ENCODE assay signal across 9 mouse cellular contexts in the genomic region with DNA sequence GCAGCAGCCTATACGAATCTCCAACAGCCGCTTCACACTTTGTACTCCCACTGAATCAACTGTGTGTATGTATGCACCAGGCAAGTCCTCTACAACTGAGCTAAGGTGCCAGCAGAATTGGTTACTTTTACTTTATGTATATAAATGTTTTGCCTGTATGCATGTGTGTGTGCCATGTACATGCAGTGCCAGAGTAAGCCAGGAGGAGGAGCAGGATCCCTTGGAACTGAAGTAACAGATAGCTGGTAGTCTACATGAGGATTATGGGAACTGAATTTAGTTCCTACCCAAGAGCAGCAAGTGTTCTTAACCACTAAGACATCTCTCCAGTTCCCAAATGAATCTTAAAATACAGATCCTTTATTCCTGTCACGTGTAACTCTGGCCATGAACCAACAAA. TPM values are rescaled to one million over a fixed set of nuclear protein-coding genes. Genes with fewer than 3 reads are reported as not detected.
DNase-seq lines count a peak whose midpoint lies in the region; ATAC-seq lines count a peak whose summit lies in the region.
"Had no signal": no experiment of that assay in that cellular context is flagged by ENCODE, and none has a peak within 500 bp of the region (broad histone marks: within the 10 kb centered on the region; RNA-seq: fewer than 3 reads in every experiment).

No protein-coding gene starts in this region.

- H3K27ac ChIP-seq in heart, embryonic 13.5 days (replicated peaks) = peak overlapping the region; percentile 41

- DNase-seq in gastrocnemius, adult 18-20 months (ENCODE audit: low spot score) = peak; percentile 32
- no peak for DNase-seq in gastrocnemius, postnatal 25 days
- DNase-seq in urinary bladder, postnatal 14 days (ENCODE audit: low spot score) = peak; percentile 57
- DNase-seq in urinary bladder, postnatal 4 days (ENCODE audit: low spot score in 2 of 2) = no peak
- DNase-seq in lung, postnatal 14 days = peak; percentile 72
- no peak for DNase-seq in frontal cortex, postnatal 10 days (ENCODE audit: low spot score in 2 of 2)
- no peak for DNase-seq in yolk sac, embryonic 10.5 days (ENCODE audit: low spot score)

- WGBS in heart, embryonic 13.5 days = 91% methylated on average over 3 of the region's 3 CpGs

- H3K4me1 ChIP-seq in heart, embryonic 13.5 days = peaks cover 48% of the 10 kb centered on the region

- H3K4me2 ChIP-seq in heart, embryonic 13.5 days = peak overlapping the region; percentile 24; the same call in 1 of the 2 replicates

- no peak overlapping the region for H3K9ac ChIP-seq in heart, embryonic 13.5 days

- no peak for ATAC-seq in heart, embryonic 13.5 days (ENCODE audit: extremely low read depth, insufficient number of reproducible peaks, low FRiP score, low TSS enrichment)

- no peaks in the 10 kb centered on the region for H3K9me3 ChIP-seq in heart, embryonic 13.5 days

- H3K36me3 ChIP-seq in heart, embryonic 13.5 days = peaks cover 27% of the 10 kb centered on the region

- no peak overlapping the region for H3K4me3 ChIP-seq in heart, embryonic 13.5 days

- no peaks in the 10 kb centered on the region for H3K27me3 ChIP-seq in heart, embryonic 13.5 days (replicated peaks)

RNA-seq across cellular contexts. Expression of gene Mcam, which starts 48.0 kb away (rescaled TPM):
- total RNA-seq in gastrocnemius, adult 18-20 months (2021) = 10 to 100 TPM; 19.8 to 32.9 TPM
- total RNA-seq in gastrocnemius, postnatal 25 days (2021) = 10 to 100 TPM; 31.2 to 32.4 TPM
- polyA plus RNA-seq in heart, embryonic 13.5 days (2015; fragmentation: Nextera tagmentation; extraction: Ambion mirVana) = 112 and 127 TPM in 2 replicates

RNA-seq across cellular contexts. Expression of gene Cbl, which starts 51.6 kb away (rescaled TPM):
- 1 to 10 TPM; 7.1 to 7.5 TPM for total RNA-seq in gastrocnemius, adult 18-20 months (2021)
- total RNA-seq in gastrocnemius, postnatal 25 days (2021) = 1 to 10 TPM; 9.2 to 9.4 TPM
- polyA plus RNA-seq in heart, embryonic 13.5 days (2015; fragmentation: Nextera tagmentation; extraction: Ambion mirVana) = 10.4 and 11.9 TPM in 2 replicates

RNA-seq across cellular contexts. Expression of gene Ccdc153, which starts 58.2 kb away (rescaled TPM):
- not detected for total RNA-seq in gastrocnemius, adult 18-20 months (2021)
- not detected for total RNA-seq in gastrocnemius, postnatal 25 days (2021)
- not detected in 2 replicates for polyA plus RNA-seq in heart, embryonic 13.5 days (2015; fragmentation: Nextera tagmentation; extraction: Ambion mirVana)
- polyA plus RNA-seq: heart, embryonic 14.5 days had no signal

Comparison
In these comparisons a context has a peak if more than half of its experiments do, and no peak if none do; other contexts are left out.
1. DNase-seq: peak in gastrocnemius, adult 18-20 months (single experiment), urinary bladder, postnatal 14 days (single experiment) and lung, postnatal 14 days (single experiment); none in gastrocnemius, postnatal 25 days (single experiment), urinary bladder, postnatal 4 days (0 of 2), frontal cortex, postnatal 10 days (0 of 2) and yolk sac, embryonic 10.5 days (single experiment).